Mouse (Mus musculus): ENCODE data around the gene Iqcf4. TPM values are rescaled to one million over a fixed set of nuclear protein-coding genes. Genes with fewer than 3 reads are reported as not detected.

Iqcf4 gene
- total RNA-seq, 2 experiments from 2014 or later: not detected

DNA sequence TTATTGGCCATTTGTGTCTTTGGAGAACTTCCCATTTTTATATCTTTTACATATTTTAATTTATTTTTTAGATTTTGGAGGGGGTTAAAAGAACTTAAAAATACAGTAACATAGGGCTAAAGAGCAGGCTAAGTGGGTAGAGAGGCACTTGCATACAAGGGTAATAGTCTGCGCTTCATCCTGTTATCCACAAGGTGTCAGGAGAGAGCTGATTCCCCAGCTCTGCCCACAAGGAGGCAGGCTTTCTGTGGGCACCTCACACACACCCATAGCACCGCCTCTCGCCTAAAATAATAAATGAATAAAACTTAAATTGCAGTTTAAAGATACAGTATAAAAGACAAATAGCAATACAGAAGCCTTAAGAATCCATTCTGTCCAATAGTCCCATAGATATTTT, 39.0 kb downstream of the Iqcf4 start:
- DNase-seq (ENCODE audit: low spot score in 2 of 2): peak; percentile 33 to 37
- intact Hi-C loops (cut with DNase I): loop anchor here (5.0 kb wide), 1 partner anchor 110 kb away; no protein-coding TSS in a partner anchor

DNA sequence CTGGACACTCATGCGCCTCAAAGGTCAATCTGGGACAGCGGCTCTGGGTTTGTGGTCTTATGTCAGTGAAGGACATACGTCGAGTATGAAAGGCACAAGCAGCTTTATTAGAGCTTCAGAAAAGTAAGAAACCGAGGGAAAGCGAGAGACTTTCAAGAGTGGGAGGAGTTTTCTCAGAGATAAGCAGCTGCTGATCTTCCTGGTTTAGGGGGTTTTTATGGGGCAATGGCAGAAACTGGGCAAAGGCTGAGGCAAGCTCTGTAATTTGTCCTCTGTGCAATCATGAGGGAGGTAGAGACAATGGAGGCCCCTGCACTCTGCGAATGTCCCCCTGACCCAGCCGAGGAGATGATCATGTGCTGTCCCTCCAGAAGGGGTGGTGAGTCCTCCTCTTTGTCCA, 50.9 kb downstream of the Iqcf4 start:
- intact Hi-C loops (cut with DNase I): no loop called here

DNA sequence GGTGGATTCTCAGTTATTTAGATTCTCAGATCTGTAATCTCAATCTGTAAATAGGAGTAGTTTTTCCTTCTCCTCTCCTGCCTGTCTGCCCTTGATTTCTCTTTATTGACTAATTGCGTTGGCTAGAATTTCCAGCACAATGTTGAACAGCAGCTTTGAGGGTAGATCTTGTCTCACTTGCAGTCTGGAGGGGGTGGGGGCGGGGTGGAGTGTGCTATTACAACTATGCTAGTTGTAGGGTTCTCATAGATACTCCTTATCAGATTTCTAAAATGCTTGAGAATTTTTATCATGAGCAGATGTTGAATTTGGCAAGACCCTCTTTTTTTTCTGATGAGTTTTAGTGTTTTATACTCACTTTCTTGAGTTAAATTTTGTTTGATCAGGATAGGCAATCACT, 51.4 kb downstream of the Iqcf4 start:
- intact Hi-C loops (cut with DNase I): no loop called here
- DNase-seq (ENCODE audit: low spot score in 2 of 2): no peak

More for the DNA sequence above, 50.9 kb downstream of the Iqcf4 start:
- no peak for DNase-seq (ENCODE audit: low spot score in 2 of 2)

Other genes with a start within 250 kb of the Iqcf4 start
- 100 to 1,000 TPM in 1 of 2 experiments, 10 to 100 TPM in 1; 95.1 to 102 TPM for gene Dusp7, start 202.4 kb downstream of the Iqcf4 start, total RNA-seq (2021)
- 100 to 1,000 TPM; 336 to 343 TPM for gene Rpl29, start 141.5 kb downstream of the Iqcf4 start, total RNA-seq (2021)
- gene Acy1, start 132.7 kb downstream of the Iqcf4 start, total RNA-seq (2021): 10 to 100 TPM in 1 of 2 experiments, 1 to 10 TPM in 1; 7.9 to 11.1 TPM
- 1 to 10 TPM; 7.7 to 8.1 TPM for gene Abhd14b, start 123.5 kb downstream of the Iqcf4 start, total RNA-seq (2021)
- gene Abhd14a, start 123.3 kb downstream of the Iqcf4 start, total RNA-seq (2021): 10 to 100 TPM; 48.7 to 54.1 TPM
- 100 to 1,000 TPM; 151 to 170 TPM for gene Pcbp4, start 117.7 kb downstream of the Iqcf4 start, total RNA-seq (2021)
- gene Gpr62, start 105.1 kb downstream of the Iqcf4 start, total RNA-seq (2021): 1 to 10 TPM; 3.7 to 5.8 TPM
- 10 to 100 TPM; 34.1 to 47.5 TPM for gene Rrp9, start 95.0 kb downstream of the Iqcf4 start, total RNA-seq (2021)
- 1 to 10 TPM; 3.3 to 3.5 TPM for gene Parp3, start 94.0 kb downstream of the Iqcf4 start, total RNA-seq (2021)
- not detected for gene Iqcf1, start 71.0 kb downstream of the Iqcf4 start, total RNA-seq (2021)
- 1 to 10 TPM in 1 of 2 experiments, not detected in 1; 1.7 TPM for gene Iqcf5, start 56.4 kb downstream of the Iqcf4 start, total RNA-seq (2021)
- gene Iqcf3, start 9.4 kb downstream of the Iqcf4 start, total RNA-seq (2021): not detected
- gene Iqcf6, start 55.6 kb upstream of the Iqcf4 start, total RNA-seq (2021): not detected
- 10 to 100 TPM; 62.1 to 69.6 TPM for gene Grm2, start 85.1 kb upstream of the Iqcf4 start, total RNA-seq (2021)
- 100 to 1,000 TPM; 103 to 117 TPM for gene Tex264, start 114.9 kb upstream of the Iqcf4 start, total RNA-seq (2021)
- gene Rad54l2, start 218.2 kb upstream of the Iqcf4 start, total RNA-seq (2021): 10 to 100 TPM; 18.4 to 18.9 TPM